Mouse (Mus musculus): ENCODE data around the gene Clec1b. TPM values are rescaled to one million over a fixed set of nuclear protein-coding genes. Genes with fewer than 3 reads are reported as not detected.
A peak's percentile ranks its signal among the peaks of the same experiment; 100 is the strongest.

The Clec1b gene
- polyA plus RNA-seq (2015; fragmentation: Nextera tagmentation; extraction: Ambion mirVana) = 3.9 and 4.7 TPM in 2 replicates

DNA sequence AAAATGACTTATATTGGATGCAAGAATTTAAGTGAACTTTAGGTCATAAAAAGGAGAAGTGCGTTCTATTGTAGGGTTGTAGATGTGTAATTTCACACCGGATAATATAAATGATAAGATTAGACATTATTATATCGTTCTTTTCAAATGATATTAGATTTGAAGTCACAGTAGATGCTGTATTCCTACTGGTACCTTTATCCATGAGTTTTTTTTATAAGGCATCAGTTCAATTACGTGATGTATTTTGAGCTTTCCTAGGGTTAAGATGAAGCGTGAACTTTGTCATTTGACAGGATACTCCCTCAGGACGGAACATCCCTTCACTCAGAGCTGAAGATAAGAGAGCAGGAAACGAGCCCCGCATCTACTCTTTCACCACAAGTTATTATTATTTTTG, at the start of gene Clec1b:
Gene Clec1b (plus strand): TSS at position 301 of the 400 bp plus-strand sequence.
- H3K4me2 ChIP-seq (ENCODE audit: low read depth, low read length) = no peak within 1 kb of the TSS

DNA sequence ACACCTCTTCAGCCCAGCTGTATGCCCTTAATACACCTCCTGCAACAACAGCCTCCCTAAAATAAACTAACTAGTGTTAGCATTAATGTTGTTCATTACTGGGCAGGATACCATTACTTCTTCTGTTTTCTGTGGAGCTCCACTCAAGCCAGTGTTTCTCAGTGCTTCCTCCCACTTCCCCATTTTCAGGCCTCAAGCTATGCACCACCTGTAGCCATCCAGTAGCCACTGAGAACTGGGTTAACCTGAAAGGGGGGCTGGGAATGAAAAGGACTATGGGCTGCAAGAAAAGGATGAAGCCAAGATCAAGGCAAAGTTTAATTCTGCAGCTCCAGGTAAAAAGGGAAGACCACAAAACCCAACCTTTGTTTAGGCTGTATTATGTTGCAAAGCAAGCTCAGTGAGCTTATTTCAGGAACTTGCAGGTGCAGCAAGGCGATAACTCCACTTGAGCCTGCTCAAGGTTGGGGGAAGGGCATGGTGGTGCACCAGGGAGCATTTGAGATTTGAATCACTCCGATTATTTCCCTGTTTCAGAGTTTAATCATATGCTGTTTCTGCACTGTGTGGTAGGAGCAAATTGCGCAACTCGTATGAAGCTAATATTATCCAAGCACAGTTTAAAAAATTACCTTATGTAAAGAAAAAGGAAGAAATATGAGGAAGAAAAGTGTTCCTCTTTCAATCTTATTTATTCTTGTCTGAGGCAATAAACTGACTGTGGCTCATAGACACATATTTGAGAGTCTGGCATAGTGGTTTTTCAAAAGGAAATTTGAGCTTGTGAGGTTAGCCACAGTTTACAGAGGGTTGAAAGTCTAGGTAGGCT, 47.4 kb upstream of the Clec1b start:
- Histone ChIP-seq H3K36me3 (ENCODE audit: control insufficient read depth, insufficient read depth) (no peaks in the 10 kb centered on the region), H3K4me2 (ENCODE audit: low read depth, low read length) (no peak overlapping the region), H3K9me3 (replicated peaks; ENCODE audit: control insufficient read depth, low read length) (peaks cover 8% of the 10 kb centered on the region), H3K27me3 (ENCODE audit: control insufficient read depth, insufficient read depth, low read length) (no peaks in the 10 kb centered on the region), H3K4me3 (ENCODE audit: low read length) (no peak overlapping the region), H3K4me1 (ENCODE audit: control insufficient read depth, insufficient read depth, low read length) (no peaks in the 10 kb centered on the region), H3K27ac (ENCODE audit: low read length) (no peak overlapping the region; the same call in none of the 2 replicates), H3K9ac (ENCODE audit: low read length) (no peak overlapping the region)
- ATAC-seq (replicated peaks; ENCODE audit: extremely low read depth, insufficient read depth, low FRiP score) = peak; percentile 55; the same call in 1 of the 2 replicates
- 48% methylated on average over 4 of the region's 4 CpGs for WGBS

More for the DNA sequence above, at the start of gene Clec1b:
- Histone ChIP-seq H3K9ac (ENCODE audit: low read length) (no peak within 1 kb of the TSS), H3K4me1 (ENCODE audit: control insufficient read depth, insufficient read depth, low read length) (peaks cover 6% of the 10 kb centered on the region), H3K36me3 (ENCODE audit: control insufficient read depth, insufficient read depth) (no peaks in the 10 kb centered on the region), H3K27me3 (ENCODE audit: control insufficient read depth, insufficient read depth, low read length) (no peaks in the 10 kb centered on the region), H3K9me3 (replicated peaks; ENCODE audit: control insufficient read depth, low read length) (no peaks in the 10 kb centered on the region), H3K27ac (ENCODE audit: low read length) (no peak within 1 kb of the TSS), H3K4me3 (ENCODE audit: low read length) (no peak within 1 kb of the TSS)
- no peak for ATAC-seq (replicated peaks; ENCODE audit: extremely low read depth, insufficient read depth, low FRiP score)
- WGBS = 61% methylated on average over 8 of the region's 8 CpGs

DNA sequence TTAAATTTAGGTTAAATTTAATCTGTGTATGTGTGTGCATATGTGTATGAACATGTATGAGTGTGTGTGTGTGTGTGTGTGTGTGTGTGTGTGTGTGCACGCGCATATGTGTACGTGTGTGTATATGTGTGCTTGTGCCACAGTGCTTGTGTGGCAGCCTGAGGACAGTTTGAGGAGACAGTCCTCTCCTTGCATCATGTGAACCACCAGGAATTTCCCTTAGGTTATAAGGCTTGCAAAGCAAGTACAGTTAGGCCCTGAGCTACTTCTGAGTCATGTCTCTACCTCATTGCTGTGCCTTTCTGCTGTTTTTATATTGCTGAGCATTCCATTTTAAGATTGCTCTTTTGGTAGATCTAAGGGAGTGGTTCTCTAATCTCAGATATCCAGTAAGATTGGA, 46.0 kb upstream of the Clec1b start:
- Histone ChIP-seq H3K27ac (ENCODE audit: low read length) (no peak overlapping the region), H3K9me3 (replicated peaks; ENCODE audit: control insufficient read depth, low read length) (peaks cover 8% of the 10 kb centered on the region), H3K4me3 (ENCODE audit: low read length) (no peak overlapping the region), H3K4me2 (ENCODE audit: low read depth, low read length) (no peak overlapping the region), H3K4me1 (ENCODE audit: control insufficient read depth, insufficient read depth, low read length) (no peaks in the 10 kb centered on the region), H3K9ac (ENCODE audit: low read length) (no peak overlapping the region), H3K27me3 (ENCODE audit: control insufficient read depth, insufficient read depth, low read length) (no peaks in the 10 kb centered on the region), H3K36me3 (ENCODE audit: control insufficient read depth, insufficient read depth) (no peaks in the 10 kb centered on the region)
- no peak for ATAC-seq (replicated peaks; ENCODE audit: extremely low read depth, insufficient read depth, low FRiP score)
- 91% methylated on average over 3 of the region's 3 CpGs for WGBS

DNA sequence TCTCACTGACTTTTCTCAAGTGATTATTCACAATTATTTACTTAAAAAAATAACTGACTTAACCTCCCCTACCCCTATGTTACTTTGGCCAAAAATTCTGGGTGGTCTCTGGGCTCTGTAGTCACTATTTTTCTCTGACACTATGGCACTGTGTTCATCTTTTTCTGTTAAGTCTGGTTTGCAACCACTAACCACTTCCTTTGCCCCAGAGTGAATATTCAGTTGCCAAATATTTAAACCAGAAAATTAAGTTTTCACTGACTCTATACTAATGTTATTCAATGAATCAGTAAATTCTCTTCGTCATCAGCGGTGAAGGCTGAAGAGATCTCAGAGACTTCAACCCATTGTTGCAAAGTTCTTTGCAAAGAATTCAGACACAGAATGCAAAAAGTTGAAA, 41.3 kb upstream of the Clec1b start:
- Histone ChIP-seq H3K4me3 (ENCODE audit: low read length) (no peak overlapping the region), H3K9ac (ENCODE audit: low read length) (no peak overlapping the region), H3K4me1 (ENCODE audit: control insufficient read depth, insufficient read depth, low read length) (no peaks in the 10 kb centered on the region), H3K27me3 (ENCODE audit: control insufficient read depth, insufficient read depth, low read length) (no peaks in the 10 kb centered on the region), H3K9me3 (replicated peaks; ENCODE audit: control insufficient read depth, low read length) (0 out of 2 replicates have a peak, but pooled peaks cover 2% of the 10 kb centered on the region), H3K4me2 (ENCODE audit: low read depth, low read length) (no peak overlapping the region), H3K27ac (ENCODE audit: low read length) (no peak overlapping the region), H3K36me3 (ENCODE audit: control insufficient read depth, insufficient read depth) (no peaks in the 10 kb centered on the region)
- no peak for ATAC-seq (replicated peaks; ENCODE audit: extremely low read depth, insufficient read depth, low FRiP score)
- 87% methylated on average over 2 of the region's 2 CpGs for WGBS

DNA sequence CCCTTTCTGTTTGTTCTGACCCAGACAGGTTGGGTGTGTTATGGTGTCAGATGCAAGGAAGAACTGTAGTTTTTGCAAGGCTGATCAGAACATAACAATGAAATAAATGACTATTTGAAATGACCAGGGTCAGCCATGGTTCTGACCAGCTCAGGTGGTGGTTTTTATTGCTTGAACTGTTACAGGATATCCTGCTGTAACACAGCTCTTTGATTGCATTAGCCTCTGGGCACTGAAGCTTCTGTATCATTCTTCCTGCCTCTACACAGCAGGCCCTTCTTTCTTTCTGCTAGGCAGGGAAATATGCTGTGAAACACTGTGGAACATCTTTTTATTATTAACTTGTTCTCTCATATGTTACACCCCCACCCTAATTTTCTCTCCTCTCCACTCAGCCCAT, 40.7 kb upstream of the Clec1b start:
- Histone ChIP-seq H3K36me3 (ENCODE audit: control insufficient read depth, insufficient read depth) (no peaks in the 10 kb centered on the region), H3K4me3 (ENCODE audit: low read length) (no peak overlapping the region), H3K27ac (ENCODE audit: low read length) (no peak overlapping the region), H3K4me1 (ENCODE audit: control insufficient read depth, insufficient read depth, low read length) (no peaks in the 10 kb centered on the region), H3K9ac (ENCODE audit: low read length) (no peak overlapping the region), H3K4me2 (ENCODE audit: low read depth, low read length) (no peak overlapping the region), H3K27me3 (ENCODE audit: control insufficient read depth, insufficient read depth, low read length) (no peaks in the 10 kb centered on the region), H3K9me3 (replicated peaks; ENCODE audit: control insufficient read depth, low read length) (0 out of 2 replicates have a peak, but pooled peaks cover 2% of the 10 kb centered on the region)
- no peak for ATAC-seq (replicated peaks; ENCODE audit: extremely low read depth, insufficient read depth, low FRiP score)

DNA sequence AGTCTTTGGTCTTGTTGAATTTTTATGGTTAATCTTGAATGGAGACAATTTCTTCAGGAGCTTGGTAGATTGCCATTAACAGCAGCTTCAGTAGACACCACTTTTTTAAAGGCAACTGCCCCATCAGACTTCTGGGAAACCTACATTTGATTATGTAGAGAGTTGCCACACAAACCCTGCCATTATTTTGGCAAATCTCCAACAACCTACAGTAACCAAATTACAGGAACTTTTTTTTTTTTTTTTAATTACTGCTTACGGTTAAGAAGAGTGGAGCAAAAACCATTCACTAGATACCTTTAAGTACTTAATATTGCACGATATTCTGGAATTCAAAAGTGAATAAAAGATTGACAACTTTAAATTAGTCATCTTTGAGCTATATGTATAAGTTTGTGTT, 37.6 kb upstream of the Clec1b start:
- H3K36me3 ChIP-seq (ENCODE audit: control insufficient read depth, insufficient read depth) = no peaks in the 10 kb centered on the region
- no peak overlapping the region for H3K4me3 ChIP-seq (ENCODE audit: low read length)
- H3K4me2 ChIP-seq (ENCODE audit: low read depth, low read length) = no peak overlapping the region
- 0 out of 2 replicates have a peak, but pooled peaks cover 2% of the 10 kb centered on the region for H3K9me3 ChIP-seq (replicated peaks; ENCODE audit: control insufficient read depth, low read length)
- H3K27ac ChIP-seq (ENCODE audit: low read length) = no peak overlapping the region
- no peak for ATAC-seq (replicated peaks; ENCODE audit: extremely low read depth, insufficient read depth, low FRiP score)
- WGBS = 92% methylated on average over 2 of the region's 2 CpGs
- no peaks in the 10 kb centered on the region for H3K27me3 ChIP-seq (ENCODE audit: control insufficient read depth, insufficient read depth, low read length)
- no peaks in the 10 kb centered on the region for H3K4me1 ChIP-seq (ENCODE audit: control insufficient read depth, insufficient read depth, low read length)
- H3K9ac ChIP-seq (ENCODE audit: low read length) = no peak overlapping the region

DNA sequence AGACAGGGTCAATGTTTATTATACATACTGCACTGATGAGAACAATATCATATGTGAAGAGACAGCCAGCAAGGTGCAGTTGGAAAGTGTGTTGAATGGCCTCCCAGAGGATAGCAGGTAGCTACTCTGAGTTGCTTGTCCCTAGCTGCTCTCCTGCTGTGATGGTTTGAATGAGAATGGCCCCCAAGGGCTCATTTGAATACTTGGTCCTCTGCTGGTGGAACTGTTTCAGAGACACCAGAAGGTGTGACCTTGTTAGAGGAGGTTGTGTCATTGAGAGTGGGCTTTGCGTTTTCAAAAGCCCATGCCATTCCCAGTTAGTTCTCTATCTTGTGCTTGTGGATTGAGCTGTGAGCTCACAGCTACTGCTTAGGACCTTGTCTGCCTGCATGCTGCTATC, 33.2 kb upstream of the Clec1b start:
- no peak for ATAC-seq (replicated peaks; ENCODE audit: extremely low read depth, insufficient read depth, low FRiP score)
- Histone ChIP-seq H3K9ac (ENCODE audit: low read length) (no peak overlapping the region), H3K4me3 (ENCODE audit: low read length) (no peak overlapping the region), H3K9me3 (replicated peaks; ENCODE audit: control insufficient read depth, low read length) (no peaks in the 10 kb centered on the region), H3K4me1 (ENCODE audit: control insufficient read depth, insufficient read depth, low read length) (no peaks in the 10 kb centered on the region), H3K4me2 (ENCODE audit: low read depth, low read length) (no peak overlapping the region), H3K36me3 (ENCODE audit: control insufficient read depth, insufficient read depth) (no peaks in the 10 kb centered on the region), H3K27me3 (ENCODE audit: control insufficient read depth, insufficient read depth, low read length) (no peaks in the 10 kb centered on the region), H3K27ac (ENCODE audit: low read length) (no peak overlapping the region)
- 23% methylated on average over 1 of the region's 1 CpGs for WGBS

DNA sequence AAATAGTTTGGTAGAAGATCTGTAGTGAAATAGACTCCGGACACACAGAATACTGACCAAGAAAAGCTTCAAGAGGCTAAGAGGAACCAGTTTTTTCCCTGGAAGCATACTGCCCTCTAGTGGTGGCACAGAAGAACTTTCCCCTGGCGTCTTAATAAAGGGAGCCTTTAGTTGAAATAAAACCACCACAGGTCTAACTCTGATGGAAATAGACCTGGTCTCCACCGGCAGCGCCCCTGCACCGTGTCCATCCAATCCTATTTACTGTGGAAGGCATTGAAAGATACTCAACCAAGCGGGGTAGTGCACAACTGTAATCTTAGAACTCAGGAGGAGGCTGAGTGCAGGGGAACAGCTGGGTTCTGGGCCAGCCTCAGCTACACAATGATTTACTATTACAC, 31.1 kb upstream of the Clec1b start:
- H3K4me3 ChIP-seq (ENCODE audit: low read length) = no peak overlapping the region
- 12% methylated on average over 6 of the region's 6 CpGs for WGBS
- no peak for ATAC-seq (replicated peaks; ENCODE audit: extremely low read depth, insufficient read depth, low FRiP score)

DNA sequence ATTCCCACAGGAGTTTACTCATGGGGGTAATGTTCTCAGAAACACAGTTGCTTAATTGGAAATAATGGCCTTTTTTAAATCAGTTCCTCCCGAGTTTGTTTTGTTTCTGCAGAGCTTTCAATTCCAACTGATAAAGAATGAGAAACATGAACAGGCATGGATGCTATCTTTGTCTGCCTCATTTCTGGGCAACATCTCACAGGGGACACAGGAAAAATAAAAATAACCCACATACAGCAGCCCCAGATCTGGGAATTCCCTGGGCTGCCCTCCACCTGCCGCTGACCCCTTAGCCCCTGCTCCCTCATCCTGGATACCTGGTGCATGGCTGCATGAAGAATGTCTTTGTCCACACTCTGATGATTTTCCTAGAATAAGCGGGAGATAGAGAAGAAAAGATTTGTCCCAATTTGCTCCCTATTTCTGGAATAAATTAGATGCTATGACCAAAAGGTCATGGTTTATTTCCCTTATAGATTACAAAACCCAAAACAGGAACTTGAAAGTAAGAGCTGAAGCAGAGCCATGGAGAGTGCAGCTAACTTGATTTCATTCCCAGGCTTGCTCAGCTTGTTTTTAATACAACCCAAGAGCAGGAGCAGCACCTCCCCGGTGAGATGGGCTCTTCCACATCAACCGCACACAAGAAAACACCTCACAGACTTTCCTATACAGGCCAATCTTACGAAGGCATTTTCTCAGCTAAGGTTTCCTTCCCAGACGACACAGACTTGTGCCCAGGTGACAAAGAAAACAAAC, 27.5 kb upstream of the Clec1b start:
- H3K4me3 ChIP-seq (ENCODE audit: low read length) = no peak overlapping the region
- H3K4me1 ChIP-seq (ENCODE audit: control insufficient read depth, insufficient read depth, low read length) = 0 out of 2 replicates have a peak, but pooled peaks cover 3% of the 10 kb centered on the region
- no peak overlapping the region for H3K4me2 ChIP-seq (ENCODE audit: low read depth, low read length)
- H3K9me3 ChIP-seq (replicated peaks; ENCODE audit: control insufficient read depth, low read length) = no peaks in the 10 kb centered on the region
- no peak overlapping the region for H3K9ac ChIP-seq (ENCODE audit: low read length)
- H3K36me3 ChIP-seq (ENCODE audit: control insufficient read depth, insufficient read depth) = no peaks in the 10 kb centered on the region
- H3K27ac ChIP-seq (ENCODE audit: low read length) = no peak overlapping the region
- H3K27me3 ChIP-seq (ENCODE audit: control insufficient read depth, insufficient read depth, low read length) = no peaks in the 10 kb centered on the region
- no peak for ATAC-seq (replicated peaks; ENCODE audit: extremely low read depth, insufficient read depth, low FRiP score)
- WGBS = 60% methylated on average over 7 of the region's 7 CpGs

More for the DNA sequence above, 31.1 kb upstream of the Clec1b start:
- H3K27ac ChIP-seq (ENCODE audit: low read length) = no peak overlapping the region
- 0 out of 2 replicates have a peak, but pooled peaks cover 3% of the 10 kb centered on the region for H3K4me1 ChIP-seq (ENCODE audit: control insufficient read depth, insufficient read depth, low read length)
- no peaks in the 10 kb centered on the region for H3K36me3 ChIP-seq (ENCODE audit: control insufficient read depth, insufficient read depth)
- no peaks in the 10 kb centered on the region for H3K27me3 ChIP-seq (ENCODE audit: control insufficient read depth, insufficient read depth, low read length)
- H3K4me2 ChIP-seq (ENCODE audit: low read depth, low read length) = no peak overlapping the region
- H3K9ac ChIP-seq (ENCODE audit: low read length) = no peak overlapping the region
- no peaks in the 10 kb centered on the region for H3K9me3 ChIP-seq (replicated peaks; ENCODE audit: control insufficient read depth, low read length)
